Mouse (Mus musculus): ENCODE results near the gene Acbd4.

The Acbd4 gene

GRCm38 (mm10) chr11:103101481-103101865 is at the start of gene Acbd4, which contains the start of gene Plcd3:
Acbd4 (plus strand) TSS chr11:103101682.
Plcd3 (minus strand) TSS chr11:103101658.
- peak; percentile 88 for DNase-seq (ENCODE audit: low spot score)

- DNase-seq (ENCODE audit: low spot score), result no peak
These were observed 49.4 kb upstream of the Acbd4 start for GRCm38 (mm10) chr11:103052078-103052477.

GRCm38 (mm10) chr11:103053191-103054076 is 48.0 kb upstream of the Acbd4 start:
- DNase-seq (ENCODE audit: low spot score), result no peak

GRCm38 (mm10) chr11:103054798-103055197 is 46.7 kb upstream of the Acbd4 start:
- DNase-seq (ENCODE audit: low spot score), result peak; percentile 50

- no peak for DNase-seq (ENCODE audit: low spot score)
These were observed 44.8 kb upstream of the Acbd4 start for GRCm38 (mm10) chr11:103056636-103057035.

GRCm38 (mm10) chr11:103058499-103059085 is 42.9 kb upstream of the Acbd4 start:
- no peak for DNase-seq (ENCODE audit: low spot score)

- DNase-seq (ENCODE audit: low spot score), result no peak
These were observed 35.1 kb upstream of the Acbd4 start for GRCm38 (mm10) chr11:103066191-103067050.

GRCm38 (mm10) chr11:103067051-103067361 is 34.5 kb upstream of the Acbd4 start:
- no peak for DNase-seq (ENCODE audit: low spot score)

- DNase-seq (ENCODE audit: low spot score), result no peak
These were observed 34.0 kb upstream of the Acbd4 start for GRCm38 (mm10) chr11:103067457-103068001.

GRCm38 (mm10) chr11:103068272-103068671 is 33.2 kb upstream of the Acbd4 start:
- DNase-seq (ENCODE audit: low spot score), result no peak

- no peak for DNase-seq (ENCODE audit: low spot score)
These were observed 32.6 kb upstream of the Acbd4 start for GRCm38 (mm10) chr11:103068884-103069283.

GRCm38 (mm10) chr11:103069731-103070130 is 31.8 kb upstream of the Acbd4 start:
- DNase-seq (ENCODE audit: low spot score), result no peak

- no peak for DNase-seq (ENCODE audit: low spot score)
These were observed 31.1 kb upstream of the Acbd4 start for GRCm38 (mm10) chr11:103070322-103070880.

- DNase-seq (ENCODE audit: low spot score), result no peak
These were observed 27.8 kb upstream of the Acbd4 start for GRCm38 (mm10) chr11:103073671-103074070.

GRCm38 (mm10) chr11:103074121-103074650 is 27.3 kb upstream of the Acbd4 start:
- DNase-seq (ENCODE audit: low spot score), result no peak

- no peak for DNase-seq (ENCODE audit: low spot score)
These were observed 26.6 kb upstream of the Acbd4 start for GRCm38 (mm10) chr11:103074796-103075323.

- DNase-seq (ENCODE audit: low spot score), result no peak
These were observed 25.5 kb upstream of the Acbd4 start for GRCm38 (mm10) chr11:103076010-103076409.

- no peak for DNase-seq (ENCODE audit: low spot score)
These were observed 24.9 kb upstream of the Acbd4 start for GRCm38 (mm10) chr11:103076581-103076980.

GRCm38 (mm10) chr11:103078131-103078530 is 23.4 kb upstream of the Acbd4 start:
- DNase-seq (ENCODE audit: low spot score), result no peak

- DNase-seq (ENCODE audit: low spot score), result no peak
These were observed 21.0 kb upstream of the Acbd4 start for GRCm38 (mm10) chr11:103080323-103081091.

- no peak for DNase-seq (ENCODE audit: low spot score)
These were observed 19.9 kb upstream of the Acbd4 start for GRCm38 (mm10) chr11:103081631-103082030.
